Mouse (Mus musculus): ENCODE data around the gene Pdpk1. TPM values are rescaled to one million over a fixed set of nuclear protein-coding genes. Genes with fewer than 3 reads are reported as not detected.

The Pdpk1 gene
- polyA plus RNA-seq, 1 experiment from 2014 or later: 39.2 TPM

DNA sequence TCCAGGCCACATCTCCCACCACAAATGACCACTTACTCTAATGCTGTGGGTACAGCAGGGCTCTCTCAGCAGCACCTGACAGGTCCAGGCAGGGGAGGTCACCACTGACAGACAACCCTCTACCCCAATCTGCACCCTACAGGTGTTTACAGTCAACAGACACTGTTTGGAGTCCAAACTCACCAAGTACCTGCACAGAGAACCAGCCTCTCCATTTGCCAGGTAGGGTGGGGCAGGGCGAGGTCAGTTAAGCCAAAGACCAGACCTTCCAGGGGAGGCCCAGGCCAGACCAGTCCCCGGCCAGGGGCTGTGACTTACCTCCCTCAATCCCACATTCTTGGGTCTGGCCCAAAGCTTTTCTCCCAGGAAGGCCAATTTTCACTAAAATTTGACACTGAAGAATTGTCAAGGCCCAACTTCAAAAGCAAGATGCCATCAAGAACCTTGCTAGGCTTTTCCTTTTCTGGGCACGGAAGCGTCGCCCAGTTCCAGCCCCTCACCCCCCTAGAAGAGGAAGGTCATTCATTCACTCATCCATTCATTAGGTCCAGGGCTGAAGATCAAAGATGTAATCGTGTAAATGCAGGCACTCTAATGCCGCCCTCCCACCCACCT is 17.3 kb upstream of the Pdpk1 start:
- H3K27me3 ChIP-seq (replicated peaks; ENCODE audit: control insufficient read depth, insufficient read depth, low read length): no peaks in the 10 kb centered on the region
- peaks cover 14% of the 10 kb centered on the region for H3K4me1 ChIP-seq (replicated peaks; ENCODE audit: control insufficient read depth, insufficient read depth, low read length)
- 49% methylated on average over 7 of the region's 7 CpGs for WGBS
- peak overlapping the region; percentile 84 for H3K9ac ChIP-seq (ENCODE audit: low read length)
- no peak for ATAC-seq (replicated peaks; ENCODE audit: low FRiP score, low TSS enrichment, low read depth)
- H3K4me3 ChIP-seq (ENCODE audit: low read depth, low read length): peak overlapping the region; percentile 74
- no peak for DNase-seq (ENCODE audit: low spot score)
- peaks cover 31% of the 10 kb centered on the region for H3K36me3 ChIP-seq (ENCODE audit: control insufficient read depth, insufficient read depth, low read length)
- H3K27ac ChIP-seq (ENCODE audit: low read depth): peak overlapping the region; percentile 94; the same call in 1 of the 2 replicates
- H3K4me2 ChIP-seq (ENCODE audit: low read length): peak overlapping the region; percentile 88
- H3K9me3 ChIP-seq (ENCODE audit: control insufficient read depth, low read length): no peaks in the 10 kb centered on the region

DNA sequence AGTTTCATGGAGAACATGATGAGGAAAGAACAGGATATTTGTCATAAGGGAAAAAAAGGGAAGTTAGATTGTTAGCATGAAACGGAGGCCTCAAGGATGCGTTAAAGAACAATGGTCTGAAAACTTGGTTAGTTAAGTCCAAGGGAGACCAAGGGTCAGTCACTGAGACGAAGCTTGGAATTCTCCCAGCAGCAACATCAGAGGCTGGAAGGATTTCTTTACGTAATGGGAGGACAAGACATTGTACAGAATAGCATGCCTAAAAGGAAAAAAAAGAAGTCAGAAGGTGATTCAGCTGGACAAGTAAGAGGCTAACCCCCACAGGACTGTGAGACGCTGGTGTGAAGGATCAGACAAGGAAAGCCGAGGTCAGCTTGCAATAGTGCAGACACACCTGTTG is 16.4 kb upstream of the Pdpk1 start:
- Histone ChIP-seq H3K4me3 (ENCODE audit: low read depth, low read length) (no peak overlapping the region), H3K27me3 (replicated peaks; ENCODE audit: control insufficient read depth, insufficient read depth, low read length) (no peaks in the 10 kb centered on the region), H3K4me2 (ENCODE audit: low read length) (no peak overlapping the region), H3K4me1 (replicated peaks; ENCODE audit: control insufficient read depth, insufficient read depth, low read length) (peaks cover 21% of the 10 kb centered on the region), H3K9ac (ENCODE audit: low read length) (no peak overlapping the region), H3K27ac (ENCODE audit: low read depth) (no peak overlapping the region), H3K9me3 (ENCODE audit: control insufficient read depth, low read length) (no peaks in the 10 kb centered on the region), H3K36me3 (ENCODE audit: control insufficient read depth, insufficient read depth, low read length) (peaks cover 31% of the 10 kb centered on the region)
- whole genome bisulfite sequencing: 88% methylated on average over 6 of the region's 6 CpGs
- DNase-seq (ENCODE audit: low spot score) (no peak), ATAC-seq (replicated peaks; ENCODE audit: low FRiP score, low TSS enrichment, low read depth) (no peak)

DNA sequence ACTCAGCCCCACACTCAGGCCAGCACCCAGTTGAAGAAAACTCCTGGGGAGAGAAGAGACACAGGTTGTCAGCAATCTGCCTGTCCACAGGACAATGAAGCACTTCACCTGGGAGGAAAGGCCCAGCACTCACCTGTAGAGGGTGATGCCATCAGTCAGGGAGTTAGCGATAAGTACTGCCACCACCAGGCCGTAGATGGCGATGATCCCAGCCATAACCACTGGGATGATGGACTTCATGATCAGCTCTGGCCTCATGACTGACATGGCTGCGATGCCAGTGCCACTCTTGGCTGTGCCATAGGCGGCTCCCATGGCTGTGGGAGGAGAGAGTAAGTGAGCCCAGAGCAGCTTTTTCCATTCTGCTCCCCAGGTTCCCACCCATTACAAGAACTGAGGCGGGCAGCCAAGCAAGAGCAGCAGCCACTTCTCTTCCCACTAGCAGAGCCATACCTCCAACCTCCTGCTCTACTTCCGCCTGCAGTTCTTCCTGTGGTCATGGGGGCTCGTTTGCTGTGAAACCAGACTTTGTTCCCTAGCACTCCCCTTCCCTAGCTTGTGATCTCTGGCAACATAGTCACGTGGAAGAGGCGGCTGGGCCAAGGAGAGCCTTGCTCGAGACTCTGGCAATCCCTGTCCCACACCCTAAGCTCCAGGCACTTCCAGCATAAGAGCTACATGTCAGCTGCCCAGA is 14.0 kb upstream of the Pdpk1 start:
- no peak for ATAC-seq (replicated peaks; ENCODE audit: low FRiP score, low TSS enrichment, low read depth)
- no peak overlapping the region for H3K27ac ChIP-seq (ENCODE audit: low read depth)
- WGBS: 80% methylated on average over 11 of the region's 11 CpGs

DNA sequence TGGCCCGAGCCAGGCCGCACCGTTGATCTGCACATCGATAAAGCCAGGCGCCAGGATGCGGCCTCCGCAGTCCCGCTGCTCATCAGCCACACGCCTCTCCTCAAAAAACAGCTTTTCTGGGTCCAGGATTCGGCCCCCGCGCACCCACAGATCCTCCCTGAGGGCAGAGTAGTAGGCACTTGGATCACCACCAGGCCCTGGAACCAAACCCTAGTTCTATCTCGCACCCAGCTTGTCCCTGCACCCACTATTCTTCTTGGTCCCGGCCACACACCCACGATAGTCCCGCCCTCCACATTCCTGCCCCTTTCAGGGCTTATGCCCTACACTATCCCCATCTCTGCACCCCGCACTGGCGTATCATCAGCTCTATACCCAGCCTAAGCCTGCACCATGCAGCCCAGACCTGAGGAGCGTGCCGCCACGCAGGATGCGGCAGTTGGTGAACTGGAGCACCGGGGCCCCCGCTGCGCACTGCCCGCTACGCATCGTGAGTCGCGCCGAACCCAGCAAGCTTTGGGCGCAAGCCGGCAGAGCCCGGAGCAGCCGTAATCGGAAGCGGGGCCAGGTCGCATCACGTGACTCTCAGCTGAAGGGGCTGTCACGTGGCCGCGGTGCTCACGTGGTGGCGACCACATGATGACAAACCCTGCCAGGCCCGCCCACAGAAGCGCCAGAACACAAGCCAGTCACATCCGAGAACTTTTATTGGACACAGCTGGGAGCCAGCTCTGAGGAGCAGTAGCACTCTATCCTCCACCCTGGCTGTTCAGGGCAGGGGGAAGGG is 12.6 kb upstream of the Pdpk1 start, which contains the start of gene Amdhd2:
Gene Amdhd2, minus strand, starts transcription at position 591 of the 787 bp plus-strand sequence.
- peak within 1 kb of the TSS; percentile 79 for H3K9ac ChIP-seq (ENCODE audit: low read length)
- WGBS: under 1% methylated on average over 47 of the region's 47 CpGs
- ATAC-seq (replicated peaks; ENCODE audit: low FRiP score, low TSS enrichment, low read depth) (peak; percentile 90), DNase-seq (ENCODE audit: low spot score) (peak; percentile 99)
- no peaks in the 10 kb centered on the region for H3K27me3 ChIP-seq (replicated peaks; ENCODE audit: control insufficient read depth, insufficient read depth, low read length)
- H3K4me3 ChIP-seq (ENCODE audit: low read depth, low read length): peak within 1 kb of the TSS; percentile 74
- peak within 1 kb of the TSS; percentile 99 for H3K4me2 ChIP-seq (ENCODE audit: low read length)
- no peaks in the 10 kb centered on the region for H3K9me3 ChIP-seq (ENCODE audit: control insufficient read depth, low read length)
- peak within 1 kb of the TSS; percentile 69 for H3K27ac ChIP-seq (ENCODE audit: low read depth)
- peaks cover 31% of the 10 kb centered on the region for H3K36me3 ChIP-seq (ENCODE audit: control insufficient read depth, insufficient read depth, low read length)
- peaks cover 16% of the 10 kb centered on the region for H3K4me1 ChIP-seq (replicated peaks; ENCODE audit: control insufficient read depth, insufficient read depth, low read length)

More for the DNA sequence above, 14.0 kb upstream of the Pdpk1 start:
- H3K9ac ChIP-seq (ENCODE audit: low read length): no peak overlapping the region
- H3K36me3 ChIP-seq (ENCODE audit: control insufficient read depth, insufficient read depth, low read length): peaks cover 31% of the 10 kb centered on the region
- no peak for DNase-seq (ENCODE audit: low spot score)
- no peak overlapping the region for H3K4me2 ChIP-seq (ENCODE audit: low read length)
- no peak overlapping the region for H3K4me3 ChIP-seq (ENCODE audit: low read depth, low read length)
- peaks cover 17% of the 10 kb centered on the region for H3K4me1 ChIP-seq (replicated peaks; ENCODE audit: control insufficient read depth, insufficient read depth, low read length)
- H3K9me3 ChIP-seq (ENCODE audit: control insufficient read depth, low read length): no peaks in the 10 kb centered on the region
- H3K27me3 ChIP-seq (replicated peaks; ENCODE audit: control insufficient read depth, insufficient read depth, low read length): no peaks in the 10 kb centered on the region

DNA sequence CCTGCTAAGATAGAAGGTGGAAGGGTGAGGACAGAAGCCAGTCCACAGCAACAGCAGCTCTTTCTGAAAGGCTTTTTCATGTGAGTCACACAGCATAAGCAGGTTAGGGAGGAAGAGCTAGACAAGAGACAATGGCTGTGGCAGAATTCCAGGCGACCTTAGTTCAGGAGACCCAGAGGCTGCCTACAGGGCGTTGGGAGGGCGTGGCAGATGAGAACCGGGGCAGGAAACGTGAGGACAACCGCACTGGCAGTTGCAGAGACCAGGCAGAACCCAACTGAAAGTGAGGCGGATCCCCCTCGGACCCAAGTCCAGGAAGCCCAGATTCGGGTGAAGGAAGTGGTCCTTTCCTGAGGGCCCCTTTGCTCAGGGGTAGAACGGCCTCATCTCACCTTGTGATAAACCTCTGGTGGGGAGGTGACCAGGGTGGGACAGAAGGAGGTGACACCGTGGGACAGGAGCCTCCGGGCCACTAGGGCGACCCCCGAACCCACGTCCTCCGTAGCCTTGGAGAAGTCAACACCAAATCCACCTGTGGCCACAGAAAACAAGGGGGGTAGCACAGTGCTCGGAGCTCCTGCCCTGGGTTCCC is 12.0 kb upstream of the Pdpk1 start:
- Histone ChIP-seq H3K4me2 (ENCODE audit: low read length) (peak overlapping the region; percentile 99), H3K9me3 (ENCODE audit: control insufficient read depth, low read length) (no peaks in the 10 kb centered on the region), H3K4me3 (ENCODE audit: low read depth, low read length) (peak overlapping the region; percentile 74), H3K27me3 (replicated peaks; ENCODE audit: control insufficient read depth, insufficient read depth, low read length) (no peaks in the 10 kb centered on the region), H3K4me1 (replicated peaks; ENCODE audit: control insufficient read depth, insufficient read depth, low read length) (peaks cover 9% of the 10 kb centered on the region), H3K9ac (ENCODE audit: low read length) (peak overlapping the region; percentile 79), H3K36me3 (ENCODE audit: control insufficient read depth, insufficient read depth, low read length) (peaks cover 33% of the 10 kb centered on the region), H3K27ac (ENCODE audit: low read depth) (peak overlapping the region; percentile 69; the same call in 1 of the 2 replicates)
- WGBS: 17% methylated on average over 17 of the region's 17 CpGs
- ATAC-seq (replicated peaks; ENCODE audit: low FRiP score, low TSS enrichment, low read depth) (no peak; the same call in 1 of the 2 replicates), DNase-seq (ENCODE audit: low spot score) (peak; percentile 56)

DNA sequence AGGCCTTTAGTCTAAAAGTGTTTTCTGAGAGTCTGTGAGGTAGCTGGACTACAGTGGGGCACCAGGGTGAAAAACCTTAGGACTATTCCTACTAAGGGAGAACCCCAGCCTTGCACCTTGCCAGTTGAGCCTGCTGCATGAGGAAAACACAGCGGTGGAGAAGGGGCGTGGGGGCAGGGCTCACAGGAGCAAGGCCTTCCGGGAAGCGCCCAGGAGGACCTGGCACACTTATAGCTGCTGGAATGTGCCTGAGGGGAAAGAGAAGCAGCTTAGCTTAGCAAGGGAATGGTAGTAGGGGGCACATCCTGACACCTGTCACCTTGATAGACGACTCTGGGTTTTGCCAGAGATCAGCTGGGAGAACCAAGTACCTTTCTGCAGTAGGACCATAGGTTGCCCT is 10.7 kb upstream of the Pdpk1 start:
- H3K27me3 ChIP-seq (replicated peaks; ENCODE audit: control insufficient read depth, insufficient read depth, low read length): no peaks in the 10 kb centered on the region
- peaks cover 8% of the 10 kb centered on the region; the same call in 1 of the 2 replicates for H3K4me1 ChIP-seq (replicated peaks; ENCODE audit: control insufficient read depth, insufficient read depth, low read length)
- H3K36me3 ChIP-seq (ENCODE audit: control insufficient read depth, insufficient read depth, low read length): peaks cover 30% of the 10 kb centered on the region
- no peak overlapping the region for H3K4me3 ChIP-seq (ENCODE audit: low read depth, low read length)
- H3K9me3 ChIP-seq (ENCODE audit: control insufficient read depth, low read length): no peaks in the 10 kb centered on the region
- no peak overlapping the region for H3K9ac ChIP-seq (ENCODE audit: low read length)
- no peak for ATAC-seq (replicated peaks; ENCODE audit: low FRiP score, low TSS enrichment, low read depth)
- no peak overlapping the region for H3K27ac ChIP-seq (ENCODE audit: low read depth)
- WGBS: 84% methylated on average over 5 of the region's 5 CpGs
- no peak for DNase-seq (ENCODE audit: low spot score)
- H3K4me2 ChIP-seq (ENCODE audit: low read length): no peak overlapping the region

DNA sequence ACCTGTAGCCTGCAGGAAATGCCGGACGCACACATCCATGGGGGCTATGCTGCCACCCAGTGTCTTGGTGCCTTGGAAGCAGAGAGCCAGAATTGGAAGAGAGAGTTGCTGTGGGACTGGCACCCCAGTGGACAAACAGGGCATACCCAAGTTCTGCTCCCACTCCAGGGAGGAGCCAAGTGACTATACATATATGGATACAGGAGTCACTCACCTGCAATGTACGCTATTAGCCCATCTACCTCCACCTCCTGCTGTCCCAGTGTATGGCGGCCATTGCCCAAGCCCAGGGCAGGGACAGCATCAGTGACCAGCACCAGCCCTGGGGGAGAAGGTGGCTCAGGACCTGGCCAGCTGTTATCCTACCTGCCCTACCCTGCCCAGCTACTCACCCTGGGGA is 6.8 kb upstream of the Pdpk1 start:
- 86% methylated on average over 4 of the region's 4 CpGs for WGBS
- peaks cover 3% of the 10 kb centered on the region; the same call in 1 of the 2 replicates for H3K4me1 ChIP-seq (replicated peaks; ENCODE audit: control insufficient read depth, insufficient read depth, low read length)
- DNase-seq (ENCODE audit: low spot score): no peak
- no peaks in the 10 kb centered on the region for H3K27me3 ChIP-seq (replicated peaks; ENCODE audit: control insufficient read depth, insufficient read depth, low read length)
- H3K4me3 ChIP-seq (ENCODE audit: low read depth, low read length): no peak overlapping the region
- no peak overlapping the region for H3K27ac ChIP-seq (ENCODE audit: low read depth)
- H3K36me3 ChIP-seq (ENCODE audit: control insufficient read depth, insufficient read depth, low read length): peaks cover 19% of the 10 kb centered on the region; the same call in 1 of the 2 replicates
- no peak overlapping the region for H3K9ac ChIP-seq (ENCODE audit: low read length)
- H3K4me2 ChIP-seq (ENCODE audit: low read length): no peak overlapping the region
- ATAC-seq (replicated peaks; ENCODE audit: low FRiP score, low TSS enrichment, low read depth): no peak
- H3K9me3 ChIP-seq (ENCODE audit: control insufficient read depth, low read length): no peaks in the 10 kb centered on the region

DNA sequence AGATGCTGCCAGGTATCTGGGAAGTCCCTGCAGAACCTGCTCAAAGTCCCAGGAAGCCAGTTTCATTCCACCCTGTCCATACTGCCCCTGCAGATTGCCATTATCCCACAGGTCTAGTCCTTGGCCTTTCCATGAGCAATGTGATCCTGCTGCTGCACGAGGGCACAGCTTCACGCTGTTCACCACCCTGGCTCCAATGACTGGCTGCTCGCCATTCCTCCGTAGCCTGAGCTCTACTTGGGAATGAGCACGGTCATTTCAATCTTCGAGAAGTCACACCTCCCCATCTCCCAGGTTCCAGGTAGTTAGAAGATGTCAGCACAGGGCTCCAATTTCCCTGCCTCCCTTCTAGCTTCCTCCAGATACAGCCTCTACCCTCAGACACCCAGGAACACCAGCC is 6.4 kb upstream of the Pdpk1 start:
- Histone ChIP-seq H3K36me3 (ENCODE audit: control insufficient read depth, insufficient read depth, low read length) (peaks cover 19% of the 10 kb centered on the region; the same call in 1 of the 2 replicates), H3K27ac (ENCODE audit: low read depth) (no peak overlapping the region), H3K27me3 (replicated peaks; ENCODE audit: control insufficient read depth, insufficient read depth, low read length) (no peaks in the 10 kb centered on the region), H3K4me2 (ENCODE audit: low read length) (no peak overlapping the region), H3K4me1 (replicated peaks; ENCODE audit: control insufficient read depth, insufficient read depth, low read length) (peaks cover 4% of the 10 kb centered on the region; the same call in 1 of the 2 replicates), H3K9ac (ENCODE audit: low read length) (no peak overlapping the region), H3K4me3 (ENCODE audit: low read depth, low read length) (no peak overlapping the region), H3K9me3 (ENCODE audit: control insufficient read depth, low read length) (no peaks in the 10 kb centered on the region)
- 90% methylated on average over 6 of the region's 6 CpGs for WGBS
- DNase-seq (ENCODE audit: low spot score) (no peak), ATAC-seq (replicated peaks; ENCODE audit: low FRiP score, low TSS enrichment, low read depth) (no peak)
